Mouse (Mus musculus): ENCODE results near the gene Mtx3. TPM values are rescaled to one million over a fixed set of nuclear protein-coding genes. Genes with fewer than 3 reads are reported as not detected.

Gene Mtx3
- polyA plus RNA-seq, 1 experiment = 23.5 TPM

GRCm38 (mm10) chr13:92884930-92885329, 40.4 kb downstream of the Mtx3 start:
- Histone ChIP-seq H3K9ac (ENCODE audit: low read depth, poor library complexity, severe bottlenecking) (no peak overlapping the region), H3K27me3 (ENCODE audit: control insufficient read depth, insufficient read depth, low read length, poor library complexity, severe bottlenecking) (no peaks in the 10 kb centered on the region), H3K4me3 (ENCODE audit: low read depth, low read length) (no peak overlapping the region)

GRCm38 (mm10) chr13:92899087-92899486, 54.5 kb downstream of the Mtx3 start:
- H3K4me3 ChIP-seq (ENCODE audit: low read depth, low read length) = no peak overlapping the region
- no peaks in the 10 kb centered on the region for H3K36me3 ChIP-seq (ENCODE audit: control insufficient read depth, insufficient read depth, low read length, poor library complexity, severe bottlenecking)
- H3K9me3 ChIP-seq (replicated peaks; ENCODE audit: control insufficient read depth, insufficient read depth, low read length, poor library complexity, severe bottlenecking) = no peaks in the 10 kb centered on the region
- no peaks in the 10 kb centered on the region for H3K4me1 ChIP-seq (ENCODE audit: control insufficient read depth, insufficient read depth, low read length)
- no peaks in the 10 kb centered on the region for H3K27me3 ChIP-seq (ENCODE audit: control insufficient read depth, insufficient read depth, low read length, poor library complexity, severe bottlenecking)
- H3K27ac ChIP-seq (ENCODE audit: insufficient read depth, low read length) = no peak overlapping the region
- TF ChIP-seq POLR2A (IDR thresholded peaks at IDR 0.05; ENCODE audit: insufficient read depth, low read length) = no peak
- no peak for TF ChIP-seq CTCF (IDR thresholded peaks at IDR 0.05; ENCODE audit: low read depth, low read length)
- no peak for TF ChIP-seq EP300 (IDR thresholded peaks at IDR 0.05; ENCODE audit: insufficient read depth, low read depth, low read length)
- H3K9ac ChIP-seq (ENCODE audit: low read depth, poor library complexity, severe bottlenecking) = no peak overlapping the region

More at GRCm38 (mm10) chr13:92884930-92885329, 40.4 kb downstream of the Mtx3 start:
- Histone ChIP-seq H3K36me3 (ENCODE audit: control insufficient read depth, insufficient read depth, low read length, poor library complexity, severe bottlenecking) (no peaks in the 10 kb centered on the region), H3K27ac (ENCODE audit: insufficient read depth, low read length) (no peak overlapping the region), H3K9me3 (replicated peaks; ENCODE audit: control insufficient read depth, insufficient read depth, low read length, poor library complexity, severe bottlenecking) (no peaks in the 10 kb centered on the region), H3K4me1 (ENCODE audit: control insufficient read depth, insufficient read depth, low read length) (no peaks in the 10 kb centered on the region)
- TF ChIP-seq EP300 (IDR thresholded peaks at IDR 0.05; ENCODE audit: insufficient read depth, low read depth, low read length) (no peak), CTCF (IDR thresholded peaks at IDR 0.05; ENCODE audit: low read depth, low read length) (no peak), POLR2A (IDR thresholded peaks at IDR 0.05; ENCODE audit: insufficient read depth, low read length) (no peak)

GRCm38 (mm10) chr13:92903291-92903690, 58.7 kb downstream of the Mtx3 start:
- Histone ChIP-seq H3K27me3 (ENCODE audit: control insufficient read depth, insufficient read depth, low read length, poor library complexity, severe bottlenecking) (no peaks in the 10 kb centered on the region), H3K9me3 (replicated peaks; ENCODE audit: control insufficient read depth, insufficient read depth, low read length, poor library complexity, severe bottlenecking) (no peaks in the 10 kb centered on the region), H3K27ac (ENCODE audit: insufficient read depth, low read length) (no peak overlapping the region), H3K4me3 (ENCODE audit: low read depth, low read length) (no peak overlapping the region), H3K9ac (ENCODE audit: low read depth, poor library complexity, severe bottlenecking) (no peak overlapping the region), H3K36me3 (ENCODE audit: control insufficient read depth, insufficient read depth, low read length, poor library complexity, severe bottlenecking) (no peaks in the 10 kb centered on the region), H3K4me1 (ENCODE audit: control insufficient read depth, insufficient read depth, low read length) (no peaks in the 10 kb centered on the region)
- no peak for TF ChIP-seq CTCF (IDR thresholded peaks at IDR 0.05; ENCODE audit: low read depth, low read length)
- TF ChIP-seq POLR2A (IDR thresholded peaks at IDR 0.05; ENCODE audit: insufficient read depth, low read length) = no peak
- no peak for TF ChIP-seq EP300 (IDR thresholded peaks at IDR 0.05; ENCODE audit: insufficient read depth, low read depth, low read length)

- TF ChIP-seq POLR2A (IDR thresholded peaks at IDR 0.05; ENCODE audit: insufficient read depth, low read length) = no peak
- no peak for TF ChIP-seq CTCF (IDR thresholded peaks at IDR 0.05; ENCODE audit: low read depth, low read length)
- TF ChIP-seq EP300 (IDR thresholded peaks at IDR 0.05; ENCODE audit: insufficient read depth, low read depth, low read length) = no peak
- Histone ChIP-seq H3K27ac (ENCODE audit: insufficient read depth, low read length) (no peak overlapping the region), H3K27me3 (ENCODE audit: control insufficient read depth, insufficient read depth, low read length, poor library complexity, severe bottlenecking) (no peaks in the 10 kb centered on the region), H3K4me1 (ENCODE audit: control insufficient read depth, insufficient read depth, low read length) (no peaks in the 10 kb centered on the region), H3K9me3 (replicated peaks; ENCODE audit: control insufficient read depth, insufficient read depth, low read length, poor library complexity, severe bottlenecking) (no peaks in the 10 kb centered on the region), H3K36me3 (ENCODE audit: control insufficient read depth, insufficient read depth, low read length, poor library complexity, severe bottlenecking) (no peaks in the 10 kb centered on the region), H3K9ac (ENCODE audit: low read depth, poor library complexity, severe bottlenecking) (no peak overlapping the region), H3K4me3 (ENCODE audit: low read depth, low read length) (no peak overlapping the region)
Measured at GRCm38 (mm10) chr13:92905944-92906343, 61.4 kb downstream of the Mtx3 start.

GRCm38 (mm10) chr13:92907366-92907765, 62.8 kb downstream of the Mtx3 start:
- Histone ChIP-seq H3K27ac (ENCODE audit: insufficient read depth, low read length) (no peak overlapping the region), H3K36me3 (ENCODE audit: control insufficient read depth, insufficient read depth, low read length, poor library complexity, severe bottlenecking) (no peaks in the 10 kb centered on the region), H3K4me3 (ENCODE audit: low read depth, low read length) (no peak overlapping the region), H3K9me3 (replicated peaks; ENCODE audit: control insufficient read depth, insufficient read depth, low read length, poor library complexity, severe bottlenecking) (no peaks in the 10 kb centered on the region), H3K9ac (ENCODE audit: low read depth, poor library complexity, severe bottlenecking) (no peak overlapping the region), H3K4me1 (ENCODE audit: control insufficient read depth, insufficient read depth, low read length) (no peaks in the 10 kb centered on the region), H3K27me3 (ENCODE audit: control insufficient read depth, insufficient read depth, low read length, poor library complexity, severe bottlenecking) (no peaks in the 10 kb centered on the region)
- TF ChIP-seq POLR2A (IDR thresholded peaks at IDR 0.05; ENCODE audit: insufficient read depth, low read length) (no peak), EP300 (IDR thresholded peaks at IDR 0.05; ENCODE audit: insufficient read depth, low read depth, low read length) (no peak), CTCF (IDR thresholded peaks at IDR 0.05; ENCODE audit: low read depth, low read length) (no peak)

Other genes with a start within 250 kb of the Mtx3 start
- gene Serinc5, start 233.7 kb upstream of the Mtx3 start, polyA plus RNA-seq (2011; ENCODE audit: insufficient read depth, insufficient read length, low read depth, missing spikeins) = 19.7 TPM in 2 replicates
- 0.49 TPM in 1 of 2 replicates, not detected in the other for gene Thbs4, start 49.9 kb upstream of the Mtx3 start, polyA plus RNA-seq (2011; ENCODE audit: insufficient read depth, insufficient read length, low read depth, missing spikeins)